Mouse (Mus musculus) lung, postnatal 10 days (tissue): ENCODE results near the gene Dagla.

Experiments
- DNase-seq: peaks from one replicate; pipeline ENCODE4 v3.0.0; 2021

Dagla gene

GRCm38 (mm10) chr19:10278669-10279324, 25.9 kb downstream of the Dagla start:
- DNase-seq = no peak

DNA sequence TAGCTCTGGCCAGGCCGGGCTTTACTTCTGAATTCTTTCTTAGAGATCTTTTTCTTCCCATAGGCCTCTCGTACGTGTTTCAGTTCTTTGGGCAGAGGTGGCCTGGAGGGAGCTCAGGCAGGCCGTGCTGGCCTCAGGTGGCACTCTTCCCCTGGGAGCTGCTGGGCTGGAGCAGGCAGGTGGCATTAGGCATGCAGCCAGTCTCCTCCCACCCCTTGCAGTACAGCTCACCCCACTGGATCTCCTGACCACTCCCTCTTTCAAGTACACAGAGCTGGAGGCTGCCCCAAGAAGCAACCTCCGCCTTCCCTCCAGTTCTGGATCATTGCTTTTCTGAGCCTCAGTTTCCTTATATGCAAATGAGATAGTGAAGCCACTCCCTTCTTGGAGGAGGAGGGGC, 26.9 kb downstream of the Dagla start:
- peak; percentile 67 for DNase-seq

DNA sequence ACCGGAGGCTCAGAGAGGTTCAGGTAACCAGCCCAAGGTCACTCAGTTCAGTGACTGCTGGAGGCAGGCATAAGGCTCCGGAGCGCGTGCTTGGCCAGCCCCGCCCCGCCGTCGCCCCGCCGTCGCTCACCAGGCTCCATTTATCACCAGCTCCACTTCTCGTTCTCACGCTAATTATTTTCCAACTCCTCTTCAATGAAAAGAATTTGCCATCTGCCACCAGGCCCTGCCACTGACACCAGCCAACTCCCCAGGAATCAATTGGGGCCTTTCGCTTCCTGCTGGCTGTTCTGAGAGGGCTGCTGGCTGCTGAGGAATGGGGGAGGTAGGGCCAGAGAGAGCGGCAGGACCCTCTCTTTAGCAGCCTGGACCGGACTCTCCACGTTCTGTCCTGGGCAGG, 27.3 kb downstream of the Dagla start:
- no peak for DNase-seq

DNA sequence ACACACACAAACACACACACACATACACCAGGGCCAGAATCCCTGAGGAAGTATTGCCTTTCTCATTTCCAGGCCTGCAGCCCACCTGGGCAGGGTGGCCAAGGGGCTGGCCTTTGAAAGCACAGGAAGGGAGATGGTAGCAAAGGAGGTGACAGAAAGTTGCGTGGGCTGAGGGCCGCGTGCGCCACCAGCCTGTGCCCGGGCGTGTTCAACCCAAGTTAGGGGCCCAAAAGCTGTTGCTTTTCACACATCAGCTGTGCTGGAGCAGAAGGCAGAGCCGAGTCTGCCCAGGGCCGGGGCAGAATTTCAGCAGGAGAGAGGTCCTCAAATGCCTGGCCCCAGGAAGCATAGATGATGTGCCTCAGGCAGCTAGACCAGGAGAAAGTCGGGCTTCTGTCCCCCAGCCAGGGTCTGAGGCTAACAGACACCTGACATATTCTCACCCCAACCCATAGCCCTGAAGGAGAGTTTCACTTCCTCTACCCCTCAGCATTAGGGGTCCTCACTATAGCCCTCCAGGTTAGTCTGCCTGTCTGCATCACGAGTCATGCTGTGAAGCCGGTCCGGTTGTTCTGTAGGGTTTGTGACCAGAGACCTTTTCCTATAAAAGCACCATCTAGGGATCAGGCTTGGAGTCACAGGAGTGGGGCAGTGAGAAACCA, 28.1 kb downstream of the Dagla start:
- DNase-seq = no peak

GRCm38 (mm10) chr19:10274056-10274455, 30.6 kb downstream of the Dagla start:
- no peak for DNase-seq

DNA sequence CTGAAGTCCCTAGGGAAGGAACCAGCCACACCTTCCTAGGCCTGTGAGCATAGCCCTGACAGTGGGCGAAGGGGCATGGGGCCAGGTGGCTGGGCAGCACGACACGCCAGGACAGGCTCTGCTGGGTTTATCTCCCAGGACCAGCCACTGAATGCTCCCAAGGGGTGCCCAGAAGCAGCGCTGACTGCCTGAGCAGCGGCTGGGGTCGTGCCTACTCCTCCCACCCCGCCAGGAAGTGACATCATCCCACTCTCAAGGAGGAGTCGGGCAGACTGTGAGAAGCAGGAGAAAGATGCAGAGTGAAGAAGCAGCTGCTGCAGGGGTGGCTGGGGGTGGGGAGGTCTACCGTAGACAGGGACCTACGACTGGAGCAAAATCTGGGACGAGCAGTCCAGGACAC, 31.9 kb downstream of the Dagla start:
- DNase-seq = peak; percentile 77

- no peak for DNase-seq
Measured at GRCm38 (mm10) chr19:10271592-10271991, 33.1 kb downstream of the Dagla start.

GRCm38 (mm10) chr19:10270356-10270755, 34.3 kb downstream of the Dagla start:
- no peak for DNase-seq

- no peak for DNase-seq
Measured at GRCm38 (mm10) chr19:10268851-10269250, 35.8 kb downstream of the Dagla start.

DNA sequence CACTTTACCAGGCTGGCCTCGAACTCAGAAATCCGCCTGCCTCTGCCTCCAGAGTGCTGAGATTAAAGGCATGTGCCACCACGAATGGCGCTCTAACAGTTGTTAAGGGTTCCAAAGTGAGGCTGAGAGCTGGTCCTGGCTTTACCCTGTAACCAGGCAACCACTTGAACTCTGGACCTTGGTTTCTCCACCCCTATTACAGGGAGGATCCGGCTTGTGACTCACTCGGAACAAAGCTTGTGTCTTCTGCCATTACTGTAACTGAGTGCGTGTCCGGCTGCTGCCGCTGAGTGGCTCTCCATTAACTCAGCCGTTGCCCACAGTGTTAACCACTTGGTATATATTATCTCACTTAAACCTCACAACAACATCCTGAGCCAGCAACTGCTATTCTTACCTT, 36.7 kb downstream of the Dagla start:
- no peak for DNase-seq

DNA sequence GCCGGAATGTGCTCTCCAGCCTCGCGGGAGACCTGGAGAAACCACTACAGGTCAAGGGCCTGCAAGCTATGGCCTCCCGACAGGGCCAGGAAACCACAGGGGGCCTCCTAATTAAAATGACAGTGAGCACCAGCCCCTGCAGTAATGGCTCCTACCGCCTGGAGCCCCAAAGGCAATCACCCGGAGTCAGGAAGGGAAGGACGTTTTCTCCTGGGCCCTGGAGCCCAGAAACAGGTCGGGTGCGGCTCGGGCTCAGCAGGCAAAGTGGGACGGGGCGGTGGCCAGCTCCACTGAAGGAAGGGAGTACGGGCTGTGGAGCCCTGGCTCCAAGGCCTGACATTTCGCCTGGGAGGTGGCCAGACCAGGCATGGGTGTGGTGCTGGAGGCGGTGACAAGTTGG, 37.6 kb downstream of the Dagla start:
- DNase-seq = peak; percentile 65

GRCm38 (mm10) chr19:10266196-10266850, 38.4 kb downstream of the Dagla start:
- DNase-seq = peak; percentile 95

- no peak for DNase-seq
Measured at GRCm38 (mm10) chr19:10261369-10261768, 43.3 kb downstream of the Dagla start.

DNA sequence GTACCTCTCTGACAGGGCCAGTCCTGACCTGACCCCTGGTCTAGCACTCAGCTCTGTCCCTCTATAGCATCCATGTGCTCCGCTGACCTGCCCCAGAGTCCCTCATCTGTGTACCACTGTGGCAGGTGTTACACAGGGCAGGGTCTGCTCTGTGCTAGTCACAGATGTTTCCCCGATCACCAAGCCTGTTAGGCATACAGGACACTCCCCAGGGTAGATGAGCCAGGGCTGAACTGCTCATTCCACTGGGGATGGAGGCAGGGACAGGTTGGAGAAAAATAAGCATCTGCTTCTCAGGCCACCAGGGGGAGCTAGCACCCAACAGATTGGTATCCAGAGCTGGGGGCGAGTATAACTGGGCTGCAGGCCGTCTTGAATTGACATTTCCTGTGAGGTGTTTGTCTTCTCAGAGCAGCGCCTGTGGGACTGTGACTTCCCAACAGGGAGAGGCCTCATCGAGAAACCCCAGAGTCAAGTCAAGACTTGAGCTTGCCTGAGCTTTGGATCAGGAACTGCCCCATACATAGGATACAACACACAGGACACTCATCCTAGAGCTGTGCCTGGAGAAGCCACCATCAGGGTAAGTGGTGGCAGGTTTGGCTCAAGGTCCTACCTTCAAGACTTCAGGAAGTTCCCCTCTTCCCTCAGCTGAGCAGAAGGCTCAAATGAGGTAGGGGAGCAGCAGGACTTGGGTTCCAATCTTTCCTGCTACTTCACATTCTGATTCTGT, 46.2 kb downstream of the Dagla start:
- DNase-seq = peak; percentile 90

DNA sequence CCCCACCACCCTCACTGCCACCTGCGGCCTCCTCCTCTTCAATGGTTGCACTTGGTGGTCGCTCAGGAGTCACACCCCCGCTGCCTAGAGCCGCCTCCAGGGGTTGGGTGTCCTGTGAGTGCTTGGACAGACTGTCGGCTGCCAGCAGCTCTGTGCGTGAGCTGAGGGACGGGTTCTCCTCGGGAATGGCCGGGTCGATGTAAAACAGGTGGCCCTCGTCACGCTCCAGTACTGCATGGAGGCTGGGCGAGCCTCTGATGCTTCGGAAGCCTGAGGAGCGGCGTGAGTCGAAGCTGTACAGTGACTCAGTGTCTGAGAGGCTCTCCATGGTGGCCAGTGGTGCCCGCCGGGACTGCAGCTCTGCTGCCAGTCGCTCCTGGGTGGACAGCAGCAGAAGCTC, 56.5 kb downstream of the Dagla start:
- peak; percentile 51 for DNase-seq

DNA sequence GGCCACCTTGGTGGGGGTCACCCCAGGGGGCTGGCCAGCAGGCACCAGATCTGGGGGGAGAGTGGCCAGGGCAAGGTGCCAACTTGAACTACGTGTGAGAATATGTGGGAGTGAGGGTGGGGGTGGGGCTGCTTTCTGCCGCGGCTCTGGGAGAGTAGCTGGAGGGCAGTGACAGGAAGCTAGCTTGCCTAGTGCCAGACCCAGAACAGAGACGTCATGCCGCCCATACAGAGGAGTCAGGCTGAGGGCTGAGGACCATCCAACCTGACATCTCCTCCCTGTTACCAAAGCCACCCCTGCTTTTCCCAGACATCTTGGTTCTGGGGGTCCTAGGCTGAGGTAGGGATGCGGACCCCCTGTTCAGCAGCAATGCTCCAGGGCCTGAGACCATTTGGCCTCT, 57.5 kb downstream of the Dagla start:
- peak; percentile 33 for DNase-seq

DNA sequence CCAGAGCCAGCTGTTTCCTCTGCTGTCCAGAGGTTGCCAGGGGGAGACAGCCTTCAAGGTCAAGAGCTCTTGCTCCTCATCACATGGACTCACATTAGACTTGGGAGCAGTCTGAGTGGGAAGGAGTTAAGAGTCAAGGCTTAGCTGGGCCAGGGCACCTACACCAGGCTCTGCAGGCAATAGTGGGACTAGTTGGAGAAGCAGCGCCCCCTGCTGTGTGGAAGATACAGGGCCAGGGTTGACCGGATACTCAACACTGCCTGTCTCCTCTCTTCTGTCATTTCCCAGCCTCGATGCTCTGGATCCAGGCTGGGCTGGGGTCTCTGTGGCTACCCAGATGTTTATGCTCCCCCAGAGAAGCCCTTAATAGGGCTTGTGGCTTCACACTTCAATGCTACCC, 60.5 kb downstream of the Dagla start:
- DNase-seq = peak; percentile 74

GRCm38 (mm10) chr19:10242916-10243315, 61.8 kb downstream of the Dagla start:
- DNase-seq = no peak

DNA sequence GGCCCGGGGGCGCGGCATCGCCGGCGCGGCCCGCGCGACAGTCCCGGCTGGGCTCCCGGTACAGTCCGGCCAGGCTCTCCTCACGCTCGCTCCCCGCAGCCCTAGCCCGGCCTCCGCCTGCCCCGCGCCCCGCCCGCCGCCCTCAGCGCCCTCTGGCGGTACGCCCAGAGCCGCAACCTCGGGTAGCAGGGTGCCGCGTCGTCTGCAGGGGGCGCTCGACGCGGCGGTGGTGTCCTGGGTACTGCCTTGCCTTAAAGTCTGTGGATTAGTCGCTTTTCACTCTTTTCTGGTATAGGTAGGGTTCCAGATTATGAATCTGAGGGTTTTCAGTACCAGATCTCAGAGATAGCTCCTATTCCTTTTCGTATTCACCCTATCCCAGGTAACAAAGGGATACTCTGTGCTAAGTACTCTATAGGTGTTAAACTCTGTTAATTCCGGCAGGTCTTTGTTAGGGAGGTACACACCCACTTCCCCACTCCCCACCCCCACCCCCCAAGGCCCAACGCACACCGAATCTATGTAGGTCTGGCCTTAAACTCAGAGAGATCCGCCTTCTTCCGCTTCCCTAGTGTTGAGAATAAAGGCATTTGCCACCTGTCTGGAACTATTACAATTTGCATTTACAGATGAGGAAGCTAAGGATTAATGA, 63.9 kb downstream of the Dagla start, which contains the start of gene Myrf:
Gene Myrf, minus strand, starts transcription at position 95 of the 652 bp plus-strand sequence.
- peak; percentile 85 for DNase-seq

DNA sequence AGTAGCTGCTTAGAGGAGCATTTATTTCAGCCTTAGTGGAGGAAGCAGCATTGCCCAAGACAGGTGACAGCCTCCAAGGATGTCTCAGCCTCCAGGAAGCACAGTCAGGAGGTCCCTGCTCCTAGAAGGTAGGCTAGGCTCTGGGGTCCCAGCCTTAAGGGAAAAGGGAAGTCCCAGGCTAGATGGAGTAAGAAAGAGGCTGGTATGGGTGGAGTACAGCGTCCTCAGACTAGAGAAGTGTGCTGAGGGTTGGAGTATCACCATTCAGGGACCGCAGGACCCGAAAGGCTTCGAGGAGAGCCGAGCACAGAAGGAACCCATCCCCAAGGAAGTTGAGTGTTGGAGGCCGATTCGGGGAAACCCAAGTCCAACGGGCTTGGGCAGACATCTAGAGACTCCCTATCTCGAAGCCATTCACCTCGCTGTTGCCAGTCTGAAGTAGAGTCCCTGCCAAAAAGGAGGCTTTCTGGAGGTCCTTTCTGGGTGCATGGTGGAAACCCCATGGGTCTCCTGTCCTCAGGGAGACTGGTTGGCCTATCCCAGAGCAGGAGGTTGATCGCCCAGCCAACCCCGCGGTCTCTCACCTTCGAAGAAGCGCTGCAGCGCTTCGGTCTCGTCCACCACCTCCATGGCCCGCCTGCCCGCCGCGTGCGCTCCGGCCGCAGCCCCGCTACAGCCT, 64.6 kb downstream of the Dagla start:
- no peak for DNase-seq

DNA sequence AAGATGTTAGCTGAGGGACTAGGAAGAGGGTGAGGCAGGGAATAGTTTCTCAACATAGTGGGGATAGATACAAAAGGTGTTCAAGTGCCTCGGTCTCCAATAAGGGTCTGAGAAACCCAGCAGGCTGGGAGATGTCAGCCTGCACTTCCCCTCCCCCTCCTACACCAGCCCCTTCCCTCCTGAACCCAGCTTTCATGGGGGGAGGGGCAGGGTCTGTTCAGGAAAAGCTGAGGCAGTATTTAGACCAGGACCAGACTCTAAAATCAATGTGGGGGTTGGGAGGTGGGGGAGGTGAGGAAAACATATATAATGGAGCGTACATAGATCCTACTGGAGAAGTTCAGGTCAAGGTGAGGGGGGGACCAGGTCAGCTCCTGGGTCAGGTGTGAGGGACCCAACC, 65.3 kb downstream of the Dagla start:
- no peak for DNase-seq

DNA sequence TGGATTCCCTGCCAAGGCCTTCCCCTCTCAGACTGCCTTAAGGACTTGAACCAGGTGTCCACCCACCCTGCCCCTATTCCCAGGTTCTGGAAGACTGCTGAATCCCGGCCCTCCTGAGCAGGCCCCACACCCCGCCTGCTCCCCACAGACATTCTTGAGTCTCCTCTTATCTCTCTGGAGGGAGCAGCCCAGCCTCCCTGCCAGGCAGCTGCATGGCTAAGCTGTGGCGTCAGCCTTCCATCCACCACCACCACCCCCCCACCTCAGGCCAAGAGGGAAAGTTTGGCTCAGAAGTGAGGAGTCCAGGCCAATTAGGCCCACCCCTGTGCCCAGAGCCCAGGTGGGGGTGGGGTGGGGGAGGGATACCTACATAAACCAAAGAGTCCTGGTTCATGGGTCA, 66.2 kb downstream of the Dagla start:
- peak; percentile 49 for DNase-seq
